Mouse (Mus musculus): ENCODE data around the gene Acap2.

DNA sequence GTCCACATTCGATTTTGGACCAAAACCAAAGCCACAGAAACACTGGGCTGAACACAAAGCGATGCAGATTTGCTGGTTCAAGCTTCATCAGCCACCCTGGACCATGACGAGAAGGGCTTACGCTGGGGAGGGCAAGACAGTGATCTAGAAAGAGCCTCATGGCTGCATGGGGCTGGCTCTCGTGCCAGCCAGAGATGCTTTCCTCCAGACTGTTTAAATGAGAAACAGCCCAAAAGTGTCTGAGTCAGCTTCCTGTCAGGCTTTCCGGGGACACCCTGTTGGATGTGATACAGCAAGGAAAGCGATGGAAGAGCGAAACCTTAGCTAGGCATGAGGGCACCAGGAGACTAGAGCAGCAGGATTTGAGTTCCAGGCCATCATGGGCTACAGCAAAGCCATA is 124.6 kb downstream of the Acap2 start:
- TF ChIP-seq MAX (IDR thresholded peaks at IDR 0.05; ENCODE audit: low read length) (no peak), ZC3H11A (IDR thresholded peaks at IDR 0.05; ENCODE audit: low read depth, low read length) (no peak), POLR2A (IDR thresholded peaks at IDR 0.05; ENCODE audit: low read depth, low read length) (no peak), CTCF (conservative IDR thresholded peaks at IDR 0.05 in 1 of 2, IDR thresholded peaks at IDR 0.05 in 1 of 2; ENCODE audit: low read depth in 2 of 2, low read length in 2 of 2) (no peak), EP300 (IDR thresholded peaks at IDR 0.05; ENCODE audit: low read length) (no peak), ETS1 (conservative IDR thresholded peaks at IDR 0.05; ENCODE audit: low read depth, low read length) (no peak), RCOR1 (conservative IDR thresholded peaks at IDR 0.05; ENCODE audit: low read depth, low read length) (no peak), HCFC1 (IDR thresholded peaks at IDR 0.05; ENCODE audit: low read depth, low read length) (no peak), RAD21 (IDR thresholded peaks at IDR 0.05; ENCODE audit: low read depth, low read length) (no peak), CHD2 (IDR thresholded peaks at IDR 0.05; ENCODE audit: low read length) (no peak), E2F4 (IDR thresholded peaks at IDR 0.05; ENCODE audit: insufficient replicate concordance, low read depth, low read length) (no peak), MEF2A (IDR thresholded peaks at IDR 0.05; ENCODE audit: borderline replicate concordance, low read depth, low read length) (no peak)

Measured in CH12.LX (cell line).